Mouse (Mus musculus) left cerebral cortex, postnatal 25 days (tissue): ENCODE measurements around the gene Lmo2. TPM values are rescaled to one million over a fixed set of nuclear protein-coding genes. Genes with fewer than 3 reads are reported as not detected.
"Not testable (repeated sequence)": the region's sequence is repeated elsewhere in the genome, so short reads cannot be mapped to it uniquely, and the experiment has no call there.

Experiments used
- DNase-seq, 2 experiments: peaks; one replicate each; pipeline ENCODE4 v3.0.0; 2022; ENCODE audit warnings: low spot score in 2 of 2, mixed read lengths in 1 of 2
- intact Hi-C: fragments of 180-260 bp; cut with DNase I; formaldehyde crosslinking; loops from one replicate; pipeline ENCODE4 v1.15.1; 2025
- total RNA-seq, 2 experiments: library from RNA; stranded (reverse); gene quantifications; 2 replicates each; pipeline ENCODE4 v1.2.3; 2021

Gene Lmo2
- total RNA-seq, 2 experiments from 2014 or later: 16.7 to 22.7 TPM

DNA sequence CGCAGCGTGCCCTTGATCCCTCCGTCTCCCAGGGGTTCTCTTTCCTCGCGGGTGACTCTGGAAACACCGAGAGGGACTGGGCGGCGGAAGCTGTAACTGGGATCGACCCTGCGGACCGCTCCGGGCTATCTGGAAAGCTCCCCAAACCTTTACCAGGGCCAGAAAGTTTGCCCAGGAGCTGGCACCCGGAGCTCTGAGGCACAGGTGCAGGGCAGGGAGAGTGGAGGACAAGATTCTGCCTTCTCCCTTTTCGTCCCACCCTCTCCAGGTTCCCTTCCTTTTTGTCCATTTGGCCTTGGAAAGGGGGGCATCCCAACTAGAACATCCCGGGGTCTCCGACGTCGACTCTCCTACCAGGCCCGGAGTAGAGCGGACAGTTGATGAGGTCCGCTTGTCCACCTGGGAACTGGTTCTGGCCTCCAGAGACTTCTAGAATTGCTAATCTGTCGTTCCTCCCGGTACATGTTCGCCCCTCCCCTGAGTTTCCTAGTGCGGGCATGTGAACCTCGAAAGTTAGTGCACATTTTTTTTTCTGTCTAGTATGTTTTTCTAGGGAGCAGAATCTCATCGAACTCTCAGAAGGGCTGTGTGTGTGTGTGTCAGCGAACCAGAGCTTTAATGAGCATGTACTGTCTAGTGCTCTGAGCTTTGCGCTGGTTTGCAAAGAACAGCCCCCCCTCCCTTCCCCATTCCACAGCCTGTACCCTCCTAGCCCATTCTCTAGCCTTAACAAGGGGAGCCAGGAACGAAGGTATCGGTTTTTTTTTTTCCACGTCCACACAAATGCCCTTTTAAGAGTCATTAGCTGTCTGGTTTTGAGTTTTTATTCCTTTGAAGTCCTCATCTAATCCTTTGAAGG is 13.2 kb downstream of the Lmo2 start:
- no peak for DNase-seq
- intact Hi-C loops: no loop called here

DNA sequence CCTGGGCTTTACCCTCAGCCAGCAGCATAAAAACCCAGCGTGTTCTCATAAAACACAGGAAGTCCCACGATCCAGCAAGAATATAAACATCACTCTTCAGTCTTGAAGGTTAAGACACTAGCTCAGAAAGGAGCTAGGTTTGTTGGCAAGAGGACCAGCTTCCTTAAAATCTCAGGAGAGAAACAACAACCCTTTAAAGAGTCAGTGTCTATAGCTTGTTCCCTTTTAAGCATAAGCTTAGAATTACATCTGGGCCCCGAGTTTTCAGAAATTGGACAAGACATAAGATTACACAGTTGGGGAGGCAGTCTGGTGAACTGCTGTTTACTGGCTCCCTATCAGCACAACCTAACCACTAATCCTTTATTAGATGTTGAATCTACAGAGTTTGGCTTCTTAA is 14.1 kb downstream of the Lmo2 start:
- DNase-seq: no peak
- intact Hi-C loops: no loop called here

DNA sequence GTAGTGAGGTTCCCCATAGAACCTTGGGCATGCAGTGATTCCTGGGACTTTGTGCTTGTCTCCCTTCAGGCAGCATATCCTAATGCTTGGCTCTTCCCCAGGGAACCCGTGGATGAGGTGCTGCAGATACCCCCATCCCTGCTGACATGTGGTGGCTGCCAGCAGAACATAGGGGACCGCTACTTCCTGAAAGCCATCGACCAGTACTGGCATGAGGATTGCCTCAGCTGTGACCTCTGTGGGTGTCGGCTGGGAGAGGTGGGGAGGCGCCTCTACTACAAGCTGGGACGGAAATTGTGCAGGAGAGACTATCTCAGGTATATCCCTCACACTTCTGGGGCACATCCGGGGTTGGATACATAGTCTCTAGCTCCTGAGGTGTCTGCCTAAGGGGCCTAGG is 18.1 kb downstream of the Lmo2 start:
- DNase-seq: no peak
- intact Hi-C loops: no loop called here

- intact Hi-C loops: no loop called here
Observed at GRCm38 (mm10) chr2:103977216-103977615, 19.4 kb downstream of the Lmo2 start.

GRCm38 (mm10) chr2:103977716-103978115 is 19.9 kb downstream of the Lmo2 start:
- intact Hi-C loops: no loop called here
- no peak for DNase-seq

More at GRCm38 (mm10) chr2:103977216-103977615, 19.4 kb downstream of the Lmo2 start:
- DNase-seq: no peak

- intact Hi-C loops: loop anchor here (1.0 kb wide), 1 partner anchor 110 kb away; no protein-coding TSS in a partner anchor
- DNase-seq: peak; percentile 65 to 66
Observed at GRCm38 (mm10) chr2:103982250-103982649, 24.5 kb downstream of the Lmo2 start.

DNA sequence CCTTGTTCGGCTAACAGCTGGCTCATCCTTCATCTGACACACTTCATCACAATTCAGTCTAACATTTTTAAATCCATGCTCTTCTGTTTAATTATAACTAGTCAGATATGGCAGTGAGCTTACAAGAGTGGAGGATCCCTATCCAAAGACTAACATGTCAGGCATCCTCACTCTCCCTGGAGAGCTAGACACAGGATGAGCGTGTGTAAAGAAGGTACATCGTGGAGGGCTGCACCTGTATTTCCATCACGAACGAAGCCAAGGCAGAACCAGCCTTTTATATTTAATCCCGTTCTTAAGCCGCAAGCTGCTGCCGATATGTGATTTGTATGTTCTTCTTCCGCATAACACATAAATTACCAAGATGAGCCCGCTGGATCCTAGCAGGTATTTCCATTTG is 25.4 kb downstream of the Lmo2 start:
- intact Hi-C loops: no loop called here
- DNase-seq: no peak

- DNase-seq, intact Hi-C loops: not testable (repeated sequence)
Observed at GRCm38 (mm10) chr2:103987595-103987994, 29.8 kb downstream of the Lmo2 start.

DNA sequence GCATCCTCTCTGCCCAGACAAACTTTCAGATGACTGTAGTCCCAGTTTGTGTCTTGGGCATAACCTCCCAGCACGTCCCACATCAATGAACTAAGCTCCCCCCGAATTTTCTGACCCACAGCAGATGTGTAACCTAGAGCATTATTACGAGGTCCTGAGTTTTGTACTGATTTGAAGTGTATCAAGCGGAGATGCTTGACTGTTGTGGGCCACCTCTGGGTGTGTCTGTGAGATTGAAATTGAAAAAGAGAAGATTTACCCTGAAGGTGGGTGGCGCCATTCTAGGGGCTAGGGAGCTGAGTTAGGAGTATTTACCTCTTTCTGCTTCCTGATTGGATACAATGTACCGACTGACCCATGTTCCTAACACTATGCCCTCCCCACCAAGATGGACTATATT is 31.9 kb downstream of the Lmo2 start:
- intact Hi-C loops: no loop called here

DNA sequence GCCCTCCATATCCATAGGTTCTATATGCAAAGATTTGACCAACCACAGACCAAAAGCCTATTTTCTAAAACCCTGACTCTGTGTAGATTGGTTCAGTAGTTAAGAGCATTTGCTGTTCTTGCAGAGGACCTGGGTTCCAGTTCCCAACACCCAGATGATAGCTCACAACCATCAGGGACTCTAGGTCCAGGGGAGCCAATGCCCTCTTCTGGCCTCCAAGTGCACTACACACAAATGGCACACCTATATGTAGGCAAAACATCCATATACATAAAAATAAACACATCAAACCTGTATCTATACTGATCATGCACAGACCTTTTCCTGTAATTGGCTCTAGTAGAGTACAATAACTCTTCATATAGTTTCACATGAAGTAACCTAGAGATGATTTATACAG is 33.5 kb downstream of the Lmo2 start:
- intact Hi-C loops: no loop called here
- DNase-seq: no peak

More for the DNA sequence above, 31.9 kb downstream of the Lmo2 start:
- DNase-seq: no peak

- no peak for DNase-seq
- intact Hi-C loops: no loop called here
Observed at GRCm38 (mm10) chr2:103992162-103992561, 34.4 kb downstream of the Lmo2 start.

GRCm38 (mm10) chr2:103992618-103993332 is 35.0 kb downstream of the Lmo2 start:
- intact Hi-C loops: no loop called here
- DNase-seq: no peak

DNA sequence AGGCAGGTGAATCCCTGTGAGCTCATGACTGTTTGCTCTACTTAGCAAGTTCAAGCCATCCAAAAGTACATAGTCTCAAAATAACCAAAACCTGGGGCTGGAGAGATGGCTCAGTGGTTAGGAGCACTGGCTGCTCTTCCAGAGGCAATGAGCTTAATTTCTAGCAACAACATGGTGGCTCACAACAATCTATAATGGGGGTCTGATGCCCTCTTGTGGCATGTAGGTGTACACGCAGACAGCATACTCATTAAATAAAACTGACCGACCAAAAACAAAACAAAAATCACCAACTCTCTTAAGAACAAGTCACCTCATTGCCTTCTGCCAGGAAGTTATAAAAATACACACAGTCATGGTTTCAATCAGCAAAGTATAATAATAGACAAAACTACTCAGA is 43.3 kb downstream of the Lmo2 start:
- intact Hi-C loops: loop anchor here (10.0 kb wide), 1 partner anchor 436 kb away; the partner anchor contains the start of gene Abtb2
- peak in 1 of 2 experiments; percentile 14 for DNase-seq

DNA sequence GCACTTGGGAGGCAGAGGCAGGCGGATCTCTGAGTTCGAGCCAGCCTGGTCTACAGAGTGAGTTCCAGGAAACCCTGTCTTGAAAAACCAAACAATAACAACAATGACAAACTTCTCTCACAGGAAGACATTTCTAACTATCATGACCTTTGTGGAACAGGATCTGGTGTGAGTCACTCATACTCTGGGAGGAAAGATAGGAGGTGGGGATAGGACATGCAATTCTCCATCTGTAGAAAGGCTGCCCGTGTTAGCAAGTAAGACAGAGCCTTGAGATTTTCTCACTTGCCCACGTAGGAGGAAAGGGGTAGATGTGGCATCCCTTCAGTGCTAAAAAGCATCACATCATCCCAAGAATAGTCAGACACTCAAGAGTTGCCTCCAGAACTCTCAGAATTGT is 44.1 kb downstream of the Lmo2 start:
- intact Hi-C loops: loop anchor here (10.0 kb wide), 1 partner anchor 437 kb away; the partner anchor contains the start of gene Abtb2
- DNase-seq: no peak

GRCm38 (mm10) chr2:104002711-104003413 is 45.1 kb downstream of the Lmo2 start:
- intact Hi-C loops: loop anchor here (10.0 kb wide), 1 partner anchor 438 kb away; the partner anchor contains the start of gene Abtb2
- DNase-seq: peak; percentile 71 to 77

- intact Hi-C loops: loop anchor here (10.0 kb wide), 1 partner anchor 443 kb away; the partner anchor contains the start of gene Abtb2
- no peak for DNase-seq
Observed at GRCm38 (mm10) chr2:104007793-104008519, 50.2 kb downstream of the Lmo2 start.

GRCm38 (mm10) chr2:104008853-104009252 is 51.1 kb downstream of the Lmo2 start:
- intact Hi-C loops: loop anchor here (10.0 kb wide), 1 partner anchor 444 kb away; the partner anchor contains the start of gene Abtb2
- not testable (repeated sequence) for DNase-seq

- DNase-seq: no peak
- intact Hi-C loops: no loop called here
Observed at GRCm38 (mm10) chr2:104023096-104023495, 65.3 kb downstream of the Lmo2 start.

DNA sequence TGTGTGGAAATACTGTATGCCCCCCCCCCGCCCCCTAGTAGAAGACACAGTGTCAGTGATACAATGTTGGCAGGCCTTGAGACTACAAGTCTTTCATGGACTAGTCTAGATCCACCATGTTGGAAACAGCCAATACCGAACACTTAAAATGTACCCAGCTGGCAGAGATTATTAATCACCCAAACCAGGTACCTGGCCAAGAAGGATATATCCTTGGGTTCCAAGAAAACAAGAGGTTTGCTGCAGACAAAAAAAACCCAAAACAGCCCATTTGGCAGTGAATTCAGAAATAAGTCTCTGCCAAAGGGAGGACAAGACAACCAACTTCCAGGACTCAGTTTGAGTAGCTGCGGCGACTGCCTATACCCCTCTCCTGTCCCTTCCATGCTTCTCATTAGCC is 66.9 kb downstream of the Lmo2 start:
- intact Hi-C loops: no loop called here
- DNase-seq: no peak
